Mouse (Mus musculus) thymus, adult 2 months (tissue): ENCODE measurements at regions not wholly inside any gene's neighbourhood (a gene's known extent, or its start where the extent isn't known, plus 50 kb on each side); places are given as distances from the start of the nearest gene placed in this dataset.

ENCODE experiments used
- DNase-seq: peaks from one replicate; pipeline ENCODE4 v3.0.0; 2021
- H3K27ac ChIP-seq: fragments of 200-500 bp; 2 replicates; pipeline ENCODE4 v1.5.1; 2012; ENCODE audit warnings: low read length, control low read depth; ENCODE audit not compliant: control insufficient read depth, insufficient read depth
- H3K27me3 ChIP-seq: fragments of 200-500 bp; 2 replicates; pipeline ENCODE4 v1.6.1; 2012; ENCODE audit warnings: mild to moderate bottlenecking, low read length, moderate library complexity, mixed read lengths; ENCODE audit not compliant: control insufficient read depth, insufficient read depth
- H3K36me3 ChIP-seq: fragments of 200-500 bp; 2 replicates; pipeline ENCODE4 v1.6.1; 2012; ENCODE audit warnings: mild to moderate bottlenecking, low read length, moderate library complexity; ENCODE audit not compliant: control insufficient read depth, insufficient read depth
- H3K4me1 ChIP-seq: fragments of 200-500 bp; replicated peaks from 2 replicates; pipeline ENCODE4 v1.6.1; 2012; ENCODE audit warnings: low read length; ENCODE audit not compliant: control insufficient read depth, insufficient read depth
- H3K4me3 ChIP-seq: fragments of 200-500 bp; 2 replicates; pipeline ENCODE4 v1.5.1; 2012; ENCODE audit warnings: mild to moderate bottlenecking, low read length, control low read depth, moderate library complexity; ENCODE audit not compliant: control insufficient read depth, insufficient read depth
- CTCF ChIP-seq: fragments of 200-500 bp; IDR thresholded peaks from 2 replicates; pipeline ENCODE4 v1.5.1; 2012; ENCODE audit warnings: mild to moderate bottlenecking, control low read depth, low read length, moderate library complexity, borderline replicate concordance; ENCODE audit not compliant: control insufficient read depth, poor library complexity, insufficient read depth; ENCODE audit errors: extremely low read depth
- POLR2A ChIP-seq: fragments of 200-500 bp; IDR thresholded peaks from 2 replicates; pipeline ENCODE4 v1.6.1; 2012; ENCODE audit warnings: mild to moderate bottlenecking, low read length, control low read depth, moderate library complexity; ENCODE audit not compliant: control insufficient read depth, poor library complexity, insufficient read depth; ENCODE audit errors: extremely low read depth
- WGBS: fragments of 180-500 bp; shearing (Covaris S2); methylation state at CpG from one replicate; pipeline ENCODE4 v1.1.7; 2018; 5-methylcytosine and 5-hydroxymethylcytosine counted together

DNA sequence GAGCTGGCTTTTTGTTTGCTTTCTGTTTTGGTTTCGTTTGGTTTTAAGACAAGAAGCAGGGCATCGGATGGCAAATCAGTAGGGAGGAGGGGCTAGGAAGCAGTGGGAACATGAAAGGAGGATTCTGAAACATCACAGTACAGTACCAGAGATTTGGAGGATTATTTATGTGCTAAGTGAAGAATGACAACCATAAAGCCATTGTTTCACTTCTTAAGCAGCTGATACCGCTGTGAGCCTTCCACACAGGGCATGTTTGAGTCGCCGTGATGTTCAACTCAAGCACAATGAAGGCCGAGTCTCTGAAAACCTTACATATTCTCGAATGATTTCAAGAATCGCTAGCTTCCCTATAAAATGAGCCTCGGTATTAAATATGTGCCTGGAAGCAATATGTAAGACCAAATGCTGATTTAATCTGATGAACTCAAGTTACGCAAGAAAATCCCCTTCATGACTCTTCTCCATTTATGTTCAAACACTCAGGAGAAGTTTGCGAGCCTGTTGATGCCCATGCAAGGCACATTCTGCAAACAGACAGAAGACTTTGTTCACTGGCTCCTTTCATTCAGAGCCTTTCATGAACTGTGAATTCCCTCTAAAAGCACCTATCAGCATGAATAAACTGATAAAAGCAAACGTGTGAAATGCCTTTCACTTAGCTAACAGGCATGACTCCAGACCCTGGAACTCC, 441.2 kb downstream of the Efnb2 start:
- H3K4me1 ChIP-seq = no peaks in the 10 kb centered on the region
- TF ChIP-seq CTCF (no peak), POLR2A (no peak)
- H3K27ac ChIP-seq = no peak overlapping the region
- H3K4me3 ChIP-seq = no peak overlapping the region
- no peak for DNase-seq
- WGBS = 86% methylated on average over 12 of the region's 12 CpGs
- H3K36me3 ChIP-seq = no peaks in the 10 kb centered on the region
- no peaks in the 10 kb centered on the region for H3K27me3 ChIP-seq

DNA sequence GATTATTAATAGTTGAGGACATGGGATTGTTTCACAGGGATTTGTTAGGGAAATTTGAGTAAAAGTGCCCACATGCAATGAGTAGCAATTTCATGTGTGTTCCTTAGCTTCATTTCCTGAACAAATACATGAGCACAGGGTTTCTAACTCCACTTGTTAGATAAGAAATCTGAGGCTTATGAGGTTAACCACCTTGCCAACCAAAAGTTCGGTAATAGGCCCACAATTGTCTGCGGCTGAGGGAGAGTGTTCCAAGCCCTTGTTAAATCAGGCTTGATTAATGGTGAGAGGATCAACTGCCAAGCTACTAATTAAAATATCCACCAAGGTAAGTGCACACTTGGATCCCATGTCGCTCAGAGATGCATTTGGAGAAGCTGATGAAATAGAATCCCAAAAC, 468.0 kb downstream of the Efnb2 start:
- no peak for DNase-seq
- 10% methylated on average over 3 of the region's 3 CpGs for WGBS
- no peak overlapping the region for H3K4me3 ChIP-seq
- H3K36me3 ChIP-seq = no peaks in the 10 kb centered on the region
- H3K27me3 ChIP-seq = no peaks in the 10 kb centered on the region
- TF ChIP-seq POLR2A (no peak), CTCF (no peak)
- no peak overlapping the region for H3K27ac ChIP-seq
- no peaks in the 10 kb centered on the region for H3K4me1 ChIP-seq

DNA sequence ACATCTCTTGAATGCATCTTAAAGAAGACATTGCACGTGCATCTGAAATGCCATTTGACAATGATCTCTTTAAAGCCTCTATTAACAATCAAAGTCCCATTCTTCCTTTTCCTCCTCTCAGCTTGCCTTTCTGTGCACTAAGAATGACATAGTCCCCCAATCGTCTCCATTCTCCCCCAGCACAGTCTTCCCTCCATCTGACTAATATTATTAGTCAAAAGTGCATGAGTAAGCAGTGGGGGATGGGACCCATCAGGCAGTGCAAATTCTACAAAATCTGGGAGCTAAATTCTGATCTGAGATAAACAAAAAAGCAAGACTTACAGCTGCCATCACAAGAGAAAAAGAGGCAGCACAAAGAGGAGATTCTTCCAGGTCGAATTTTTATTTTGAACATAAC, 475.0 kb downstream of the Efnb2 start:
- no peaks in the 10 kb centered on the region for H3K27me3 ChIP-seq
- TF ChIP-seq CTCF = no peak
- H3K36me3 ChIP-seq = no peaks in the 10 kb centered on the region
- no peak overlapping the region for H3K4me3 ChIP-seq
- no peak overlapping the region for H3K27ac ChIP-seq
- no peaks in the 10 kb centered on the region for H3K4me1 ChIP-seq
- WGBS = 70% methylated on average over 3 of the region's 3 CpGs
- no peak for DNase-seq

DNA sequence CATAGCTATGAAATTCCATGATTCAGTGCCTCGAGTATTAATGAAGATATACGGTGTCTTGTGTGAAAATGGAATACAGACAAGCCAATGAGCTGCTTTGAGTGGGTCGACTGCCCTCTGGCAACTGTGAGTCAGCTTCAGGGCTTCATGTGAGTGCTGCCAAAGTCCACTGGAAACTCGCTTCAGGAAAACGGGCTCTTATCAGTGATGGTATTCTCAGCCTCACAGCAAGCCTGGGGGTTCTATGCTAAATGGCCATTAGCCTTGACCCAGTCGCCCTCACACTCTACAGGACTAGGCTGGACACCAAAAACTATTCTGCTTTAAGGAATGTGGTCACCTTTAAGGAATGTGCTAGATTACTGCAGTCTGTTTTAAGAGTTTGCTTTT, 477.8 kb downstream of the Efnb2 start:
- no peak overlapping the region for H3K27ac ChIP-seq
- no peaks in the 10 kb centered on the region for H3K36me3 ChIP-seq
- WGBS = 84% methylated on average over 6 of the region's 6 CpGs
- H3K4me3 ChIP-seq = no peak overlapping the region
- no peaks in the 10 kb centered on the region for H3K27me3 ChIP-seq
- H3K4me1 ChIP-seq = no peaks in the 10 kb centered on the region
- TF ChIP-seq POLR2A = no peak
- TF ChIP-seq CTCF = no peak
- no peak for DNase-seq

DNA sequence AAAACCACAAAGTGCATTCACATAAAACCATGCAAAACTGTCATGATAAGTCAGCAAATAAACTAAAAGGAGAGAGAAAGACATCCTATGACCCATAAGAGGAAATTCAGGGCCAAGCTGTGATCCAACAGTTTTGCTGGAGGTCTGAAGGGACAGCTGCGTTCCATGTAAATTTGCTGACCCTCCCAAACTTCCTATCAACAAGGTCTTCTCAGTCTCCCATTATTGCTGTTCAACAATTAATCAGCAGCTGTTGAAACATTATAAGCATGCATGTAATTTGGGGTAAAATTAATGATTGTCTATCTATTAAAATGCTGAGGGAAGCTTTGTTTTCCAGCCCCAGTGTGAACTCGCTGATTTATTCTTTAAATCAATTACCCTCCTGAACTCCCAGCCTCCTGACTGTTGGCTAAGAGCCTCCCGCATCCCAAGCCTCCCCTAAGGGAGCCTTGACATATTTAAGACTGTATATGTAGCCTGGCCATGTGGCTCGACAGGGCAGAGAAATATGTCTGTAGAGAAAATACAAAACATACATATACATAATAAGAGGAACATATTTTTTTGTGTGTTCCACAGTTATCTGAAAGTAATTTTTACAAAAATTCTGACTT, 478.3 kb downstream of the Efnb2 start:
- Histone ChIP-seq H3K36me3 (no peaks in the 10 kb centered on the region), H3K4me3 (no peak overlapping the region), H3K27me3 (no peaks in the 10 kb centered on the region), H3K4me1 (no peaks in the 10 kb centered on the region), H3K27ac (no peak overlapping the region)
- DNase-seq = no peak
- 93% methylated on average over 4 of the region's 4 CpGs for WGBS
- no peak for TF ChIP-seq POLR2A
- no peak for TF ChIP-seq CTCF

DNA sequence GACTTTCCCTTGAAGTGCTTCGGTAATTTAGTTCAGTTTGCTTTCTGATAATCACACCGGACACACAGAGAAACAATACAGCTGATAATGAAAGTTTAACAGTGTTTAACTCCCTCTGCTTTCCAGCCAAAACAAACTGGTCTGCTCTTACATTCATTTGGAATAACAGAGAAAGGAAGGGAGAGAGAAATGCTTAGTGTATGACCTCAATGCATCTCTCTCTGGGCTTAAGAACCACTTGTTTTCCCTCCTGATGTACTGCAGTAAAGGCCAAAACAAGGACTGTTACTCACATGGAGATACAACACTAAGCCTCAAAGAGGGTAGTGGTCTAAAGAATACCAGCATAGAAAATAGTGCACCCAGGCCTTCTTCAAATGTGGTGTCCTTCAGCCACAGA, 478.9 kb downstream of the Efnb2 start:
- Histone ChIP-seq H3K4me1 (no peaks in the 10 kb centered on the region), H3K36me3 (no peaks in the 10 kb centered on the region), H3K27ac (no peak overlapping the region), H3K27me3 (no peaks in the 10 kb centered on the region), H3K4me3 (no peak overlapping the region)
- DNase-seq = no peak
- 89% methylated on average over 2 of the region's 2 CpGs for WGBS
- TF ChIP-seq POLR2A (no peak), CTCF (no peak)

DNA sequence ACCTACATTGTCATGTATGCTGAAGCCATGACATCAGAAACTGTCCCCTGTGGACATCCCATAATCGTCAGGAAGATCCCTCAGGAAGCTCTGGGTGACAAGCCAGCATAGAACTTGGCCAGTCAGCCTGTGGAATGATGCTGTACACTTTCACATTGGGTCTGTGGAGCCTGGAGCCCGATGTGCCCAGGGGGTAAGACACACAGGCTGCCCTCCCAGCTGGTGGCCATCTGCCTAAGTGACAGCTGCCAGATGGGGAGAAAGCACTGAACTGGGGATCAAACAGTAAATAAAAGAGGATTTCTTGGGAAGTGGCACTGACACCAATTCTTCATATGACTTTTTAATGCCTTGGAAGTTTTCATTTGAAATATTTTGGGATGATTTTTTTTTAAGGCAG, 486.8 kb downstream of the Efnb2 start:
- DNase-seq = no peak
- TF ChIP-seq CTCF (no peak), POLR2A (no peak)
- H3K27ac ChIP-seq = no peak overlapping the region

More for the DNA sequence above, 486.8 kb downstream of the Efnb2 start:
- no peaks in the 10 kb centered on the region for H3K4me1 ChIP-seq
- no peaks in the 10 kb centered on the region for H3K27me3 ChIP-seq
- H3K4me3 ChIP-seq = no peak overlapping the region
- H3K36me3 ChIP-seq = no peaks in the 10 kb centered on the region
- WGBS = 73% methylated on average over 2 of the region's 2 CpGs
